Mouse (Mus musculus) limb, embryonic 13.5 days (tissue): ENCODE data around the gene Tpte. TPM values are rescaled to one million over a fixed set of nuclear protein-coding genes. Genes with fewer than 3 reads are reported as not detected.

ENCODE experiments used
- ATAC-seq: fragments of 200-750 bp; cut with Nextera tagmentation; 2 replicates; pipeline ENCODE4 v1.8.0; 2017; ENCODE audit warnings: low read depth, moderate number of reproducible peaks, moderate TSS enrichment; ENCODE audit not compliant: low FRiP score
- H3K27ac ChIP-seq: fragments of 300-500 bp; sonication (generic); 2 replicates; pipeline ENCODE4 v1.5.1; 2015; ENCODE audit warnings: inconsistent platforms, mild to moderate bottlenecking, moderate library complexity
- H3K27me3 ChIP-seq: fragments of 300-500 bp; sonication (generic); 2 replicates; pipeline ENCODE4 v1.6.1; 2015; ENCODE audit warnings: mild to moderate bottlenecking, inconsistent platforms
- H3K36me3 ChIP-seq: fragments of 300-500 bp; sonication (generic); 2 replicates; pipeline ENCODE4 v1.6.1; 2015; ENCODE audit warnings: inconsistent platforms, mild to moderate bottlenecking, moderate library complexity
- H3K4me1 ChIP-seq: fragments of 300-500 bp; sonication (generic); 2 replicates; pipeline ENCODE4 v1.6.1; 2015; ENCODE audit warnings: inconsistent platforms
- H3K4me2 ChIP-seq: fragments of 300-500 bp; sonication (generic); replicated peaks from 2 replicates; pipeline ENCODE4 v1.6.1; 2015; ENCODE audit warnings: inconsistent platforms, mild to moderate bottlenecking, moderate library complexity
- H3K4me3 ChIP-seq: fragments of 300-500 bp; sonication (generic); 2 replicates; pipeline ENCODE4 v1.5.1; 2015; ENCODE audit warnings: moderate library complexity, mild to moderate bottlenecking, inconsistent platforms
- H3K9ac ChIP-seq: fragments of 300-500 bp; sonication (generic); 2 replicates; pipeline ENCODE4 v1.6.1; 2015; ENCODE audit warnings: mild to moderate bottlenecking, inconsistent platforms
- H3K9me3 ChIP-seq: fragments of 300-500 bp; sonication (generic); 2 replicates; pipeline ENCODE4 v1.6.1; 2016; ENCODE audit warnings: inconsistent platforms
- WGBS: fragments of 180-500 bp; shearing (Covaris S2); methylation state at CpG from one replicate; pipeline ENCODE4 v1.1.7; 2015; 5-methylcytosine and 5-hydroxymethylcytosine counted together
- polyA plus RNA-seq: library from polyadenylated mRNA; unstranded; fragments of >200 nt; fragmentation: Nextera tagmentation; extraction: Ambion mirVana; gene quantifications from 2 replicates; pipeline ENCODE4 v1.2.1, GENCODE M21; 2015

Gene Tpte
- polyA plus RNA-seq, 1 experiment from 2014 or later = not detected

- H3K36me3 ChIP-seq = no peaks in the 10 kb centered on the region
- H3K27ac ChIP-seq = no peak overlapping the region
- H3K27me3 ChIP-seq = no peaks in the 10 kb centered on the region
- no peak overlapping the region for H3K4me2 ChIP-seq
- peaks cover 5% of the 10 kb centered on the region; the same call in 1 of the 2 replicates for H3K4me1 ChIP-seq
- ATAC-seq = no peak
- H3K9me3 ChIP-seq = no peaks in the 10 kb centered on the region
- no peak overlapping the region for H3K4me3 ChIP-seq
- WGBS = 90% methylated on average over 2 of the region's 2 CpGs
- H3K9ac ChIP-seq = no peak overlapping the region
Measured at GRCm38 (mm10) chr8:22403235-22403634, 120.0 kb downstream of the Tpte start.

- H3K9me3 ChIP-seq = no peaks in the 10 kb centered on the region
- H3K4me3 ChIP-seq = no peak overlapping the region
- H3K4me2 ChIP-seq = no peak overlapping the region
- H3K27me3 ChIP-seq = no peaks in the 10 kb centered on the region
- no peak overlapping the region for H3K27ac ChIP-seq
- 80% methylated on average over 6 of the region's 6 CpGs for WGBS
- H3K36me3 ChIP-seq = no peaks in the 10 kb centered on the region
- peaks cover 3% of the 10 kb centered on the region; the same call in 1 of the 2 replicates for H3K4me1 ChIP-seq
- no peak overlapping the region for H3K9ac ChIP-seq
- no peak for ATAC-seq
Measured at GRCm38 (mm10) chr8:22405733-22406132, 122.5 kb downstream of the Tpte start.

DNA sequence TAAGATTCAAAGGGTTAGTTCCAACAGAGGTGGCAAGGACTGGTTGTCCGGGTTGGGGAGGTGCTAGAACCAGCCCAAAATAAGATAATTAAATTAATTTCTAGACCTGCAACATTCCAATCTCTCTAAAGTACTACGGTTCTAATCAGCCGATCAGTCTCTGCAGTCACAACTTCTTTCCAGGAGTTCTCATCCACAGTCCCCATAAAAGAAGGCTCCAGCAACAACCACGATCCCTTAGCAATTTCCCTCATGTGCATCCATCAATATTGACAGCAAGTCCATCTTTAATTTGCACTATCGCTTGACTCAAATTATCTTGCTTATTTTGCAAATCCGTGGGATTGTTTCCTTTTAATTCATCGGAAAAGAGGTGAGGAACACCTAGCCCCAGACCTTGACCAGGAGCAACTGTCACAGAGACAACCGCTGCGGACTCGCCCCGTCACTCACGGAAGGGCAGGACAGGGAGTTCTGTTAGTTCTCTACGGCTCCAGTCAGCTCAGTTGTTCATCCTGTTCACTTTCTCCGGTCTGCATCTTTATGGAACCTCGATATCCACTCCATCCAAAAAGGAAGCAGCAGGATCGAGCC is 127.5 kb downstream of the Tpte start:
- Histone ChIP-seq H3K4me1 (peaks cover 11% of the 10 kb centered on the region), H3K4me2 (peak overlapping the region; percentile 75), H3K27me3 (no peaks in the 10 kb centered on the region), H3K9me3 (no peaks in the 10 kb centered on the region), H3K27ac (no peak overlapping the region), H3K36me3 (peaks cover 8% of the 10 kb centered on the region), H3K9ac (peak overlapping the region; percentile 92), H3K4me3 (peak overlapping the region; percentile 85)
- no peak; the same call in 1 of the 2 replicates for ATAC-seq
- WGBS = 17% methylated on average over 16 of the region's 16 CpGs

GRCm38 (mm10) chr8:22411282-22411702 is 128.1 kb downstream of the Tpte start, which contains the start of gene Mrps31:
Gene Mrps31, plus strand, starts transcription at chr8:22411361.
- no peaks in the 10 kb centered on the region for H3K27me3 ChIP-seq
- under 1% methylated on average over 25 of the region's 25 CpGs for WGBS
- H3K4me2 ChIP-seq = peak within 1 kb of the TSS; percentile 75
- peak within 1 kb of the TSS; percentile 85 for H3K4me3 ChIP-seq
- H3K36me3 ChIP-seq = peaks cover 13% of the 10 kb centered on the region
- peak; percentile 96 for ATAC-seq
- H3K27ac ChIP-seq = peak within 1 kb of the TSS; percentile 40; the same call in 1 of the 2 replicates
- peak within 1 kb of the TSS; percentile 92 for H3K9ac ChIP-seq
- peaks cover 11% of the 10 kb centered on the region for H3K4me1 ChIP-seq
- no peaks in the 10 kb centered on the region for H3K9me3 ChIP-seq

GRCm38 (mm10) chr8:22411971-22412370 is 128.7 kb downstream of the Tpte start:
- ATAC-seq = no peak

More at GRCm38 (mm10) chr8:22411971-22412370, 128.7 kb downstream of the Tpte start:
- WGBS = 21% methylated on average over 8 of the region's 8 CpGs
- H3K4me2 ChIP-seq = peak overlapping the region; percentile 75
- peak overlapping the region; percentile 40; the same call in 1 of the 2 replicates for H3K27ac ChIP-seq
- peak overlapping the region; percentile 92 for H3K9ac ChIP-seq
- peaks cover 18% of the 10 kb centered on the region for H3K36me3 ChIP-seq
- H3K4me1 ChIP-seq = peaks cover 11% of the 10 kb centered on the region
- H3K4me3 ChIP-seq = peak overlapping the region; percentile 85
- no peaks in the 10 kb centered on the region for H3K9me3 ChIP-seq
- H3K27me3 ChIP-seq = no peaks in the 10 kb centered on the region

Other genes starting within 250 kb of the Tpte start
- gene Atp7b, start 223.1 kb upstream of the Tpte start, polyA plus RNA-seq = 0.65 and 0.83 TPM in 2 replicates
- gene Alg11, start 222.7 kb upstream of the Tpte start, polyA plus RNA-seq = 47.2 and 48.7 TPM in 2 replicates
- gene Nek5, start 158.4 kb upstream of the Tpte start, polyA plus RNA-seq = 0.08 and 0.22 TPM in 2 replicates
- 5.7 and 6.0 TPM in 2 replicates for gene Nek3, start 117.0 kb upstream of the Tpte start, polyA plus RNA-seq
- gene Ckap2, start 97.6 kb upstream of the Tpte start, polyA plus RNA-seq = 44.0 and 45.1 TPM in 2 replicates
- 35.0 and 37.9 TPM in 2 replicates for gene Vps36, start 90.6 kb upstream of the Tpte start, polyA plus RNA-seq
- gene Thsd1, start 56.1 kb upstream of the Tpte start, polyA plus RNA-seq = 9.7 and 12.1 TPM in 2 replicates
- gene Slc25a15, start 115.2 kb downstream of the Tpte start, polyA plus RNA-seq = 17.0 and 17.3 TPM in 2 replicates
- gene Mrps31, start 127.9 kb downstream of the Tpte start, polyA plus RNA-seq = 36.2 and 36.7 TPM in 2 replicates